Mouse (Mus musculus): ENCODE measurements at regions not wholly inside any gene's neighbourhood (a gene's known extent, or its start where the extent isn't known, plus 50 kb on each side); places are given as distances from the start of the nearest gene placed in this dataset.

- TF ChIP-seq CTCF (IDR thresholded peaks at IDR 0.05; ENCODE audit: control insufficient read depth, insufficient read depth, insufficient read length) = no peak
- TF ChIP-seq USF1 (IDR thresholded peaks at IDR 0.05; ENCODE audit: low read depth) = no peak
- TF ChIP-seq MYOD1 (IDR thresholded peaks at IDR 0.05; ENCODE audit: control insufficient read depth, insufficient read length, low read depth) = no peak
- TF ChIP-seq MAX (IDR thresholded peaks at IDR 0.05) = no peak
- TF ChIP-seq MYOG (IDR thresholded peaks at IDR 0.05; ENCODE audit: control insufficient read depth, extremely low read depth, insufficient read length) = no peak
These were observed 70.2 kb upstream of the Pbx1 start for GRCm38 (mm10) chr1:168502266-168502665.
